Mouse (Mus musculus): Measurements from ENCODE around the gene Xpo5. TPM values are rescaled to one million over a fixed set of nuclear protein-coding genes. Genes with fewer than 3 reads are reported as not detected.

Gene Xpo5
- polyA plus RNA-seq, 1 experiment from 2014 or later = 43.4 TPM

- Histone ChIP-seq H3K9me3 (ENCODE audit: control insufficient read depth, low read length) (no peaks in the 10 kb centered on the region), H3K4me1 (replicated peaks; ENCODE audit: control insufficient read depth, insufficient read depth, low read length) (peaks cover 18% of the 10 kb centered on the region), H3K4me2 (replicated peaks) (peak overlapping the region; percentile 94), H3K9ac (peak overlapping the region; percentile 96), H3K36me3 (replicated peaks; ENCODE audit: control insufficient read depth, insufficient read depth) (peaks cover 68% of the 10 kb centered on the region), H3K27me3 (ENCODE audit: control insufficient read depth, insufficient read depth, low read length) (no peaks in the 10 kb centered on the region), H3K27ac (peak overlapping the region; percentile 82), H3K4me3 (replicated peaks; ENCODE audit: low read length) (peak overlapping the region; percentile 95)
- ATAC-seq (ENCODE audit: low FRiP score) = no peak; the same call in 1 of the 2 replicates
- WGBS = under 1% methylated on average over 31 of the region's 37 CpGs
- DNase-seq (ENCODE audit: low spot score) = no peak
Measured at GRCm38 (mm10) chr17:46248189-46248522, 45.6 kb downstream of the Xpo5 start.

- DNase-seq (ENCODE audit: low spot score) (no peak), ATAC-seq (ENCODE audit: low FRiP score) (no peak)
- H3K27ac ChIP-seq = no peak overlapping the region
- no peaks in the 10 kb centered on the region for H3K9me3 ChIP-seq (ENCODE audit: control insufficient read depth, low read length)
- H3K4me3 ChIP-seq (replicated peaks; ENCODE audit: low read length) = no peak overlapping the region
- H3K4me2 ChIP-seq (replicated peaks) = no peak overlapping the region
- peaks cover 39% of the 10 kb centered on the region for H3K36me3 ChIP-seq (replicated peaks; ENCODE audit: control insufficient read depth, insufficient read depth)
- H3K4me1 ChIP-seq (replicated peaks; ENCODE audit: control insufficient read depth, insufficient read depth, low read length) = peaks cover 35% of the 10 kb centered on the region
- no peaks in the 10 kb centered on the region for H3K27me3 ChIP-seq (ENCODE audit: control insufficient read depth, insufficient read depth, low read length)
- 86% methylated on average over 7 of the region's 7 CpGs for WGBS
- no peak overlapping the region for H3K9ac ChIP-seq
Measured at GRCm38 (mm10) chr17:46251174-46251573, 48.6 kb downstream of the Xpo5 start.

- DNase-seq (ENCODE audit: low spot score) (peak; percentile 46), ATAC-seq (ENCODE audit: low FRiP score) (no peak)
- Histone ChIP-seq H3K9ac (peak overlapping the region; percentile 84), H3K9me3 (ENCODE audit: control insufficient read depth, low read length) (no peaks in the 10 kb centered on the region), H3K4me1 (replicated peaks; ENCODE audit: control insufficient read depth, insufficient read depth, low read length) (peaks cover 25% of the 10 kb centered on the region), H3K27me3 (ENCODE audit: control insufficient read depth, insufficient read depth, low read length) (no peaks in the 10 kb centered on the region), H3K4me3 (replicated peaks; ENCODE audit: low read length) (peak overlapping the region; percentile 82; the same call in 1 of the 2 replicates), H3K27ac (0 out of 2 replicates have a peak overlapping the region, but pooled peaks have one; percentile 14), H3K36me3 (replicated peaks; ENCODE audit: control insufficient read depth, insufficient read depth) (peaks cover 43% of the 10 kb centered on the region), H3K4me2 (replicated peaks) (peak overlapping the region; percentile 96)
- 59% methylated on average over 14 of the region's 14 CpGs for WGBS
Measured at GRCm38 (mm10) chr17:46252571-46253451, 50.2 kb downstream of the Xpo5 start.

DNA sequence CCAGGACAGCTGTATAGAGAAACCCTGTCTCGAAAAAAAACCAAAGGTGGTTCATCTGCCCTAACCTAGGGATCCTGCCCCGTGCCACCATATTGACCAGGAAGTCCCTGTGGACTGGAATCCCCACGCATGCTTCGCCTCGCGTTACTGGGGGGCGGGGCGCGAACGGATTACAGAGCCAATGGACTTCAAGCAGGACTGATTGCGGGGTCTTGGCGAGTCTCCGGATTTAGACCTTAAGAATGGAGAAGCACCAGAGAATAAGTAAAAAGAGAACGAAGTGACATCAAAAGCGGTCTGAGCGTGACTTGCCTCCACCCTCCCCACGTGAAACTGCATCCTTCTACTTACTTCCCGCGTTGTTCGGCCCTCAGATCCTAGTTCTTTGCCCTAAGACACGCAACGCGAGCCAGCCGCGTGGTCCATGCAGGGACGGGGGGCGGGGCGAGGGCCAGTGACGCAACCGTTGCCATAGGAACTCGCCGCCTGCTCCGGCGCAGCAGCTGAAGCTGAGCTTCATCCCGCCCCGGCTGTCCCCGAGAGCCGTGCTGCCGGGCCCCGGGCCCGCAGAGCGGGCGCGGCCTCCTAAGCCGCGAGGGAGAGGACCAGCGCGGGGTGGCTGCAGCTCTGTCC is 51.0 kb downstream of the Xpo5 start, which contains the start of gene Lrrc73:
Gene Lrrc73 (plus strand): TSS at position 80 of the 633 bp plus-strand sequence.
- Histone ChIP-seq H3K9ac (peak within 1 kb of the TSS; percentile 84), H3K9me3 (ENCODE audit: control insufficient read depth, low read length) (no peaks in the 10 kb centered on the region), H3K36me3 (replicated peaks; ENCODE audit: control insufficient read depth, insufficient read depth) (peaks cover 50% of the 10 kb centered on the region), H3K27me3 (ENCODE audit: control insufficient read depth, insufficient read depth, low read length) (no peaks in the 10 kb centered on the region), H3K4me2 (replicated peaks) (peak within 1 kb of the TSS; percentile 96), H3K27ac (peak within 1 kb of the TSS; percentile 78), H3K4me1 (replicated peaks; ENCODE audit: control insufficient read depth, insufficient read depth, low read length) (peaks cover 24% of the 10 kb centered on the region), H3K4me3 (replicated peaks; ENCODE audit: low read length) (peak within 1 kb of the TSS; percentile 82)
- ATAC-seq (ENCODE audit: low FRiP score) (peak; percentile 91), DNase-seq (ENCODE audit: low spot score) (peak; percentile 94)
- WGBS = 3% methylated on average over 41 of the region's 48 CpGs

- H3K36me3 ChIP-seq (replicated peaks; ENCODE audit: control insufficient read depth, insufficient read depth) = peaks cover 56% of the 10 kb centered on the region
- peak overlapping the region; percentile 82 for H3K4me3 ChIP-seq (replicated peaks; ENCODE audit: low read length)
- DNase-seq (ENCODE audit: low spot score) (no peak), ATAC-seq (ENCODE audit: low FRiP score) (no peak; the same call in none of the 2 replicates)
- H3K9me3 ChIP-seq (ENCODE audit: control insufficient read depth, low read length) = no peaks in the 10 kb centered on the region
- under 1% methylated on average over 47 of the region's 54 CpGs for WGBS
- peak overlapping the region; percentile 96 for H3K4me2 ChIP-seq (replicated peaks)
- peaks cover 19% of the 10 kb centered on the region for H3K4me1 ChIP-seq (replicated peaks; ENCODE audit: control insufficient read depth, insufficient read depth, low read length)
- peak overlapping the region; percentile 84 for H3K9ac ChIP-seq
- peak overlapping the region; percentile 78 for H3K27ac ChIP-seq
- no peaks in the 10 kb centered on the region for H3K27me3 ChIP-seq (ENCODE audit: control insufficient read depth, insufficient read depth, low read length)
Measured at GRCm38 (mm10) chr17:46254106-46254505, 51.5 kb downstream of the Xpo5 start.

DNA sequence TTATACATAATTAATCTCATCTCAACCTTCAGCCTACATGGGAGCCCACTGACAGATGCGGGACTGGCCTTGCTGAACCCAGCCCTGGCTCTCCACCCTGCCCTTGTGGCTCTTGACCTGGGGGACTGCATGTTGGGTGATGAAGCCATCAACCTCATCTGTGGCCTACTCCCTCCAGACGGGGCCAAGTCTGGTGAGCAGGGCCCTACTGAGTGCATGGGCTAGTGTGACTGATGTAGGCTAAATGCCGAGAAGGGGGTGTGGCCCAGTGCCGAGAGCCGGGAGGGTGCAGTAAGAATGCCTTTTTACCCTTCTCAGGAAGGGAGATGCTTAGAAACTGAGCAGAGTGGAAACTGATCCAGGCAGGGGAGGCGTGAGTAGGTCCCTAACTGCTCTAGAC is 52.6 kb downstream of the Xpo5 start:
- no peak for ATAC-seq (ENCODE audit: low FRiP score)
- no peak overlapping the region for H3K27ac ChIP-seq
- H3K4me3 ChIP-seq (replicated peaks; ENCODE audit: low read length) = peak overlapping the region; percentile 82
- H3K4me1 ChIP-seq (replicated peaks; ENCODE audit: control insufficient read depth, insufficient read depth, low read length) = peaks cover 16% of the 10 kb centered on the region
- no peak for DNase-seq (ENCODE audit: low spot score)
- no peaks in the 10 kb centered on the region for H3K27me3 ChIP-seq (ENCODE audit: control insufficient read depth, insufficient read depth, low read length)
- WGBS = 24% methylated on average over 6 of the region's 6 CpGs
- no peaks in the 10 kb centered on the region for H3K9me3 ChIP-seq (ENCODE audit: control insufficient read depth, low read length)
- H3K9ac ChIP-seq = peak overlapping the region; percentile 84
- peaks cover 56% of the 10 kb centered on the region for H3K36me3 ChIP-seq (replicated peaks; ENCODE audit: control insufficient read depth, insufficient read depth)
- H3K4me2 ChIP-seq (replicated peaks) = peak overlapping the region; percentile 96

DNA sequence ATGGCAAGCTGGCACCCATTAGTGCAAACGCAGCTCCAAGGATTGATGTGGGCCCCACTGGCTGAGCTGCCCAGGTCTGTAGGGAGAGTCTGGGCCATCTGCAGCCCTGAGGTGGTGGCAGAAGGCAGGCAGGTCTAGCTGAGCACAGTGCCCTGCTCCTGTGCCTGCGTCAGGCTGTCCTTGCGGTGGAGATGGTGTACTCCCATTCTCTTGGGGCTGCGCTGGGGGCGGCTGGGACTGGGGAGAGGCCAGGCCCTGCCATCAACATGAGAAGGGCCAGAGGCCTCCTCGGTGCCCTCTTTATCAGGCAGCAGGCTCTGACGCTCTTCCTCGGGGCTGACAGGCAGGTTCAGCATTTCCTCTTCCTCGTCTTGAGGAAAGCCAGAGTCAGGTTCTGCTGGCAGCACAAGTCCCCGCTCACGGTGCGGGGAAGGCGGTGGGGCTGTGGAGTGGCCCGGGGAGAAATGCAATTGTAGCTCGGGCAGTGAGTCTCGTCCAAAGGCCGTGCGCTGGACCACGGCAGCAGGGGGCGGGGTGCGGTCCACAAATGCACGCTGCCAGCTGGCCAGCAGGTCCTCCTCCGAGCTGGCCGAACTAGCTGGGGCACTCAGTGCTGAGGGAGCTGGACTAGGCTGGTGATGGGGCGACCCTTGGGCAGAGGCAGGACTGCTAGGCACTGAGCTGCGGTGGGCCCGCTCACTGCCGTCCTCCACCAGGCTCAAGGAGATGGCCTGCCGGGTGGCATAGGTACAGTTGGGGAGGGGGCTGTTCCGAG is 55.9 kb downstream of the Xpo5 start:
- WGBS = 80% methylated on average over 30 of the region's 30 CpGs
- Histone ChIP-seq H3K36me3 (replicated peaks; ENCODE audit: control insufficient read depth, insufficient read depth) (peaks cover 66% of the 10 kb centered on the region), H3K4me3 (replicated peaks; ENCODE audit: low read length) (no peak overlapping the region), H3K9ac (no peak overlapping the region), H3K27ac (no peak overlapping the region), H3K4me1 (replicated peaks; ENCODE audit: control insufficient read depth, insufficient read depth, low read length) (peaks cover 14% of the 10 kb centered on the region), H3K9me3 (ENCODE audit: control insufficient read depth, low read length) (no peaks in the 10 kb centered on the region), H3K4me2 (replicated peaks) (no peak overlapping the region), H3K27me3 (ENCODE audit: control insufficient read depth, insufficient read depth, low read length) (no peaks in the 10 kb centered on the region)
- ATAC-seq (ENCODE audit: low FRiP score) (no peak), DNase-seq (ENCODE audit: low spot score) (no peak)

GRCm38 (mm10) chr17:46259675-46260074 is 57.1 kb downstream of the Xpo5 start:
- Histone ChIP-seq H3K27me3 (ENCODE audit: control insufficient read depth, insufficient read depth, low read length) (no peaks in the 10 kb centered on the region), H3K36me3 (replicated peaks; ENCODE audit: control insufficient read depth, insufficient read depth) (peaks cover 75% of the 10 kb centered on the region), H3K9me3 (ENCODE audit: control insufficient read depth, low read length) (no peaks in the 10 kb centered on the region), H3K9ac (no peak overlapping the region), H3K27ac (no peak overlapping the region), H3K4me3 (replicated peaks; ENCODE audit: low read length) (no peak overlapping the region), H3K4me2 (replicated peaks) (no peak overlapping the region), H3K4me1 (replicated peaks; ENCODE audit: control insufficient read depth, insufficient read depth, low read length) (peaks cover 11% of the 10 kb centered on the region)
- ATAC-seq (ENCODE audit: low FRiP score) = no peak
- DNase-seq (ENCODE audit: low spot score) = no peak
- 92% methylated on average over 17 of the region's 17 CpGs for WGBS
